Mouse (Mus musculus) erythroblast, embryonic 14.5 days (primary cell): Measurements from ENCODE around the gene Cdc37l1.

Experiments used
- GATA1 ChIP-seq: IDR thresholded peaks from 2 replicates; pipeline ENCODE4 v1.6.1; 2012; ENCODE audit warnings: low read length, inconsistent platforms, mixed read lengths
- TAL1 ChIP-seq: IDR thresholded peaks from 3 replicates; pipeline ENCODE4 v1.6.1; 2012; ENCODE audit warnings: low read length, inconsistent platforms, mixed read lengths

GRCm38 (mm10) chr19:29031788-29032187, 41.6 kb downstream of the Cdc37l1 start:
- TF ChIP-seq GATA1 = no peak
- no peak for TF ChIP-seq TAL1
